Mouse (Mus musculus) ovary, postnatal 10 days (tissue): Measurements from ENCODE around the gene Pif1.

Experiments
- DNase-seq: peaks from one replicate; pipeline ENCODE4 v3.0.0; 2022; ENCODE audit warnings: low spot score

The Pif1 gene

GRCm38 (mm10) chr9:65586406-65587269, at the start of gene Pif1:
Gene Pif1 (plus strand): TSS chr9:65587160.
- DNase-seq = peak; percentile 50

GRCm38 (mm10) chr9:65537901-65538630, 48.9 kb upstream of the Pif1 start:
- DNase-seq = no peak

- DNase-seq = no peak
Measured at GRCm38 (mm10) chr9:65539697-65540096, 47.3 kb upstream of the Pif1 start.

- no peak for DNase-seq
Measured at GRCm38 (mm10) chr9:65541126-65542068, 45.6 kb upstream of the Pif1 start.

GRCm38 (mm10) chr9:65542111-65542524, 44.8 kb upstream of the Pif1 start:
- no peak for DNase-seq

GRCm38 (mm10) chr9:65545635-65546412, 41.1 kb upstream of the Pif1 start:
- no peak for DNase-seq

GRCm38 (mm10) chr9:65546413-65546695, 40.6 kb upstream of the Pif1 start:
- no peak for DNase-seq

GRCm38 (mm10) chr9:65547111-65547510, 39.8 kb upstream of the Pif1 start:
- DNase-seq = no peak

- DNase-seq = no peak
Measured at GRCm38 (mm10) chr9:65547844-65548243, 39.1 kb upstream of the Pif1 start.

- no peak for DNase-seq
Measured at GRCm38 (mm10) chr9:65548311-65548710, 38.6 kb upstream of the Pif1 start.

- DNase-seq = no peak
Measured at GRCm38 (mm10) chr9:65549139-65549538, 37.8 kb upstream of the Pif1 start.

- DNase-seq = no peak
Measured at GRCm38 (mm10) chr9:65549643-65550042, 37.3 kb upstream of the Pif1 start.

- no peak for DNase-seq
Measured at GRCm38 (mm10) chr9:65550079-65550831, 36.7 kb upstream of the Pif1 start.

GRCm38 (mm10) chr9:65551035-65551434, 35.9 kb upstream of the Pif1 start:
- DNase-seq = peak; percentile 58

- DNase-seq = no peak
Measured at GRCm38 (mm10) chr9:65552141-65552540, 34.8 kb upstream of the Pif1 start.

- no peak for DNase-seq
Measured at GRCm38 (mm10) chr9:65552711-65553110, 34.2 kb upstream of the Pif1 start.

GRCm38 (mm10) chr9:65555001-65555405, 32.0 kb upstream of the Pif1 start:
- no peak for DNase-seq

- no peak for DNase-seq
Measured at GRCm38 (mm10) chr9:65555621-65556020, 31.3 kb upstream of the Pif1 start.

- DNase-seq = no peak
Measured at GRCm38 (mm10) chr9:65556349-65556748, 30.6 kb upstream of the Pif1 start.

GRCm38 (mm10) chr9:65556979-65557378, 30.0 kb upstream of the Pif1 start:
- DNase-seq = no peak

- no peak for DNase-seq
Measured at GRCm38 (mm10) chr9:65558806-65559205, 28.2 kb upstream of the Pif1 start.
